13 mouse cellular contexts compared by ENCODE assay signal in the genomic region with DNA sequence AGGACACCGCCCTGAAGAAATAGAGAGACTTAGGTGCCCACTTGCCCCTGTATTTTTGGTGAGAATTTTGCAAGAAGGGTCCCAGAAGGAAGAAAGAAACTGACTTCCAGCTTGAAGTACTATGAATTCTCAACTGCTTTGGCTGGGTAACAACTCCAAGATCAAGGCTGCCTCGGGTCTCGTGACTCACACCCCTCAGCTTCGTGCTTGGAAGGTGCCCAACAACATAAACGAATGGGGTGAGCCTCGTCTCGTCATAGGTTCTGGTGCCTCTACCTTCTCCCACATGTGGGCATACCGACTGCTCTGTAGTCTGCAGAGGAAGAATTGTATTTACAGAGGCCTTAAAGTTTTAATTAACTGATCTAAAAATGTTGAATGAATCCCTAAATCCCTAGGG.
"Had no signal": no experiment of that assay in that cellular context is flagged by ENCODE, and none has a peak within 500 bp of the region (broad histone marks: within the 10 kb centered on the region; RNA-seq: fewer than 3 reads in every experiment).

No protein-coding gene starts in this region.

- H3K27ac ChIP-seq: kidney, embryonic 15.5 days; left cerebral cortex, adult 2 months; limb, embryonic 12.5 days; liver, embryonic 14.5 days; midbrain, embryonic 10.5 days; neural tube, embryonic 12.5 days; stomach, postnatal 0 days had no signal

- H3K36me3 ChIP-seq: kidney, embryonic 15.5 days; limb, embryonic 12.5 days; midbrain, embryonic 10.5 days; neural tube, embryonic 12.5 days had no signal

- H3K9ac ChIP-seq: kidney, embryonic 15.5 days; limb, embryonic 12.5 days; liver, embryonic 14.5 days; neural tube, embryonic 12.5 days had no signal

- DNase-seq: kidney, postnatal 14 days; lung, adult 18-20 months; lung, postnatal 14 days; midbrain, embryonic 14.5 days; thymus, postnatal 4 days had no signal

- H3K4me2 ChIP-seq: kidney, embryonic 15.5 days; limb, embryonic 12.5 days; neural tube, embryonic 12.5 days had no signal

- H3K9me3 ChIP-seq: kidney, embryonic 15.5 days; limb, embryonic 12.5 days; midbrain, embryonic 10.5 days; neural tube, embryonic 12.5 days had no signal

- H3K4me3 ChIP-seq: kidney, embryonic 15.5 days; left cerebral cortex, adult 2 months; limb, embryonic 12.5 days; midbrain, embryonic 10.5 days; myocyte; neural tube, embryonic 12.5 days had no signal

- H3K27me3 ChIP-seq: kidney, embryonic 15.5 days; limb, embryonic 12.5 days; neural tube, embryonic 12.5 days had no signal
